Mouse (Mus musculus) hindbrain, postnatal 0 days (tissue): Measurements from ENCODE around the gene Gm42791. TPM values are rescaled to one million over a fixed set of nuclear protein-coding genes. Genes with fewer than 3 reads are reported as not detected.
A peak's percentile ranks its signal among the peaks of the same experiment; 100 is the strongest.

Source experiments
- ATAC-seq: fragments of 200-750 bp; cut with Nextera tagmentation; 2 replicates; pipeline ENCODE4 v1.8.0; 2017; ENCODE audit warnings: mild to moderate bottlenecking, moderate TSS enrichment, moderate library complexity
- DNase-seq: peaks from one replicate; pipeline ENCODE4 v3.0.0-alpha.2; 2015; ENCODE audit warnings: low spot score
- H3K27ac ChIP-seq: fragments of 300-500 bp; sonication (generic); 2 replicates; pipeline ENCODE4 v1.5.1; 2014; ENCODE audit warnings: mild to moderate bottlenecking
- H3K27me3 ChIP-seq: fragments of 300-500 bp; sonication (generic); 2 replicates; pipeline ENCODE4 v1.6.1; 2014; ENCODE audit warnings: low read length, mixed read lengths; ENCODE audit not compliant: insufficient read depth
- H3K36me3 ChIP-seq: fragments of 300-500 bp; sonication (generic); 2 replicates; pipeline ENCODE4 v1.6.1; 2014; ENCODE audit warnings: low read length, mixed read lengths; ENCODE audit not compliant: insufficient read depth
- H3K4me1 ChIP-seq: fragments of 300-500 bp; sonication (generic); 2 replicates; pipeline ENCODE4 v1.6.1; 2014; ENCODE audit warnings: antibody characterized with exemption, low read length, mixed read lengths; ENCODE audit not compliant: insufficient read depth
- H3K4me2 ChIP-seq: fragments of 300-500 bp; sonication (generic); 2 replicates; pipeline ENCODE4 v1.6.1; 2014; ENCODE audit warnings: low read depth, mild to moderate bottlenecking, low read length, moderate library complexity, mixed read lengths
- H3K4me3 ChIP-seq: fragments of 300-500 bp; sonication (generic); 2 replicates; pipeline ENCODE4 v1.5.1; 2014; ENCODE audit warnings: low read length
- H3K9ac ChIP-seq: fragments of 300-500 bp; sonication (generic); replicated peaks from 2 replicates; pipeline ENCODE4 v1.6.1; 2014; ENCODE audit warnings: mild to moderate bottlenecking, low read length, moderate library complexity, mixed read lengths
- H3K9me3 ChIP-seq: fragments of 300-500 bp; sonication (generic); 2 replicates; pipeline ENCODE4 v1.6.1; 2016; ENCODE audit warnings: low read length, mixed read lengths
- CTCF ChIP-seq: IDR thresholded peaks from 2 replicates; pipeline ENCODE4 v1.5.1; 2016; ENCODE audit warnings: antibody characterized with exemption, control low read depth, low read depth
- WGBS: fragments of 180-500 bp; shearing (Covaris S2); extraction: QIAGEN DNeasy Blood & Tissue Kit; methylation state at CpG from one replicate; pipeline ENCODE4 v1.1.7; 2014; 5-methylcytosine and 5-hydroxymethylcytosine counted together
- polyA plus RNA-seq: library from polyadenylated mRNA; unstranded; fragments of >200 nt; fragmentation: Nextera tagmentation; extraction: Ambion mirVana; gene quantifications from 2 replicates; pipeline ENCODE4 v1.2.1, GENCODE M21; 2015
- total RNA-seq: library from RNA; depleted of rRNA; stranded (reverse); fragments of >200 nt; gene quantifications from 2 replicates; pipeline ENCODE4 v1.2.3, GENCODE M21; 2014

Gm42791 gene
- total and polyA plus RNA-seq, 2 experiments from 2014 or later = 1.6 TPM; not detected in 1

DNA sequence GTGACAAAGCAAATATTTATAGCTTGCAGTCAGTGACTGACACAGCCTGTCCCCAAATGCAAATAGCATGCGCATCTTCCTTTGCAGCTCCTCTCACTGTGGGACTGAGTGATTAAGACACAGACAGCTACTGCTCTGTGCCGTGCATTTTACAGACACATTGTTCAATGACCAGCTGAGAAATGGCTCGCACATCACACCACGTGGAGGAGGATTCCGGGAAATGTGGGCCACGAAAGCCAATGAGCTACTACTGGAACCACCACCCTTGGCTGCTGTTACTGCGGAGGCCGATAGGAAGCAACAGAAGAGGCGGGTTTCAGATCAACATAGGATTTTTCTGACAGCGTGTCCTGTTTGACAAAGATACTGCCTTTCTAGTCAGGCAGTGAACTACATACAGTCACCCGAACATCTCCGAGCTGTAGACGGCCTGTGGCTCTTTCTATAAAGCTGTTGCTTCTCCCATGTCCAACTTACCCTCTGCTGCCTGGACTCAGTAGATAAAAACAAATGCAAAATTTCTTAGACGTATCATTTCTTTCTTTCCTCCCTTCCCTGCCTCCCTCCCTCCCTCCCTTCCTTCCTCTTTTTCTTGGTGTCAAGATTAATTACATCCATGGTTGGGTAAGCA is 97.8 kb downstream of the Gm42791 start:
- no peak overlapping the region for H3K4me2 ChIP-seq
- ATAC-seq = peak; percentile 85
- peak overlapping the region; percentile 45; the same call in 1 of the 2 replicates for H3K27ac ChIP-seq
- H3K9me3 ChIP-seq = no peaks in the 10 kb centered on the region
- TF ChIP-seq CTCF = 0 out of 2 replicates have a peak, but pooled peaks have one; percentile 27
- H3K4me3 ChIP-seq = no peak overlapping the region
- DNase-seq = peak; percentile 62
- H3K36me3 ChIP-seq = peaks cover 20% of the 10 kb centered on the region
- H3K4me1 ChIP-seq = peaks cover 5% of the 10 kb centered on the region; the same call in 1 of the 2 replicates
- 39% methylated on average over 14 of the region's 14 CpGs for WGBS
- no peak overlapping the region for H3K9ac ChIP-seq
- H3K27me3 ChIP-seq = no peaks in the 10 kb centered on the region

DNA sequence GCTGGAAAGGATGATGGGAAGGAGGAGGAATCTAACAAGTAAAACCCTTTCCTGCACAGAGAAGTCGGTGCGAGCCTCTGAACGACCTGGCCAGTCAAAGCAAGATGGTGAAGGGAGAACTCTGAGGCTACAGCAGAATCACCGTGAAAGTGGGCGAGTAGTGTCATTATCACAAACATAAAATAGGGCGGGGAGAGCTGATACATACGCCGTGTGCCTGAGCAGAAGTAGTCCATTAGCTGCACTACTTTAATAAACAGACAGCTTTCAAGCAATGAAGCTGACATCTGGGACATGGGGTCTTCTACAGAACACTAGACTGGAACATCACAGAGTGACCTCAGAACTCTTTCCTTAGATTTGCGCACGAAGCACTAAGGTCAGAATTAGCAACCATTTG is 98.4 kb downstream of the Gm42791 start:
- no peak for TF ChIP-seq CTCF
- H3K27ac ChIP-seq = no peak overlapping the region
- ATAC-seq = no peak
- no peak for DNase-seq
- no peak overlapping the region for H3K4me3 ChIP-seq
- H3K9me3 ChIP-seq = no peaks in the 10 kb centered on the region
- peaks cover 22% of the 10 kb centered on the region; the same call in 1 of the 2 replicates for H3K36me3 ChIP-seq
- H3K27me3 ChIP-seq = no peaks in the 10 kb centered on the region
- no peak overlapping the region for H3K9ac ChIP-seq
- 89% methylated on average over 10 of the region's 10 CpGs for WGBS
- peaks cover 5% of the 10 kb centered on the region; the same call in 1 of the 2 replicates for H3K4me1 ChIP-seq
- H3K4me2 ChIP-seq = no peak overlapping the region

DNA sequence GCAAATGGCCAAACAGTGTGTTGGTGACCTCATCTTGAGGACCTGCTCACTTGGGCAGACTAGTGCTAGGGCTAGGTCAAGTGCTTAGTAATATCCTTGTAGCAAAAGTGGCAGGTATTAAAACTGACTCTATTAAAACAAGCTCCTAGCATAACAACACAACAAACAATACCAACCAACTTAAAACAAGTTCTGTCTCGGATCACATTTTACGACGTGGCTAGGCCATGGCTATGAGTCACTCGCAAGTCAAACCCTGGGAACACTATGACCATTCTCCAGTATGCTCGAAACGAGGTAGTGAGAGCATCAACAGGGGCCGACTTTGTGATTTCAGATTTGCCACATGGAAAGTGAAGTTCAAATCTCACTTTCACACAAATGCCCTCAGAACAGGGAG is 99.1 kb downstream of the Gm42791 start:
- H3K36me3 ChIP-seq = peaks cover 27% of the 10 kb centered on the region; the same call in 1 of the 2 replicates
- peaks cover 5% of the 10 kb centered on the region; the same call in 1 of the 2 replicates for H3K4me1 ChIP-seq
- TF ChIP-seq CTCF = no peak
- H3K4me3 ChIP-seq = no peak overlapping the region
- no peaks in the 10 kb centered on the region for H3K27me3 ChIP-seq
- H3K4me2 ChIP-seq = no peak overlapping the region
- DNase-seq = no peak
- no peak overlapping the region for H3K27ac ChIP-seq
- H3K9ac ChIP-seq = no peak overlapping the region
- 92% methylated on average over 7 of the region's 7 CpGs for WGBS
- ATAC-seq = no peak
- H3K9me3 ChIP-seq = no peaks in the 10 kb centered on the region

DNA sequence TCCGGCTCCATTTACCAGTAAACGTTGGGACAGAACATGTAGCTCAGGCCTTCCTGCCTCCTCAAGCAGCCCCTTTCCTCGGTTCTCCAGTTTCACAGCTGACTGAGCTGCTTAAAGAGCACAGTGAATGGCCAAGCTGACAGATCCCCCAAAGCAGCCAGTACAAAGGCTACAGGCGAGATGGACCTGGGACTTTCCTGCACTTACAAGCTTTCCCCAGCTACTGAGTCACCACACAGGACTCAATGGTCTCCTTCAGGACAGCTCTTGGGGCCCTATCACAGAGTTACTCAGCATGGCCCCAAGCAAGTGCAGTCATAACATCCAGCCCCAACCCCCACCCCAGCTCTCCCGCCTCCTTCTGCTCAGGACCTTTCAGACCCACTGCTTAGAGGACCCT is 99.9 kb downstream of the Gm42791 start:
- H3K27ac ChIP-seq = no peak overlapping the region
- 52% methylated on average over 5 of the region's 5 CpGs for WGBS
- ATAC-seq = no peak

DNA sequence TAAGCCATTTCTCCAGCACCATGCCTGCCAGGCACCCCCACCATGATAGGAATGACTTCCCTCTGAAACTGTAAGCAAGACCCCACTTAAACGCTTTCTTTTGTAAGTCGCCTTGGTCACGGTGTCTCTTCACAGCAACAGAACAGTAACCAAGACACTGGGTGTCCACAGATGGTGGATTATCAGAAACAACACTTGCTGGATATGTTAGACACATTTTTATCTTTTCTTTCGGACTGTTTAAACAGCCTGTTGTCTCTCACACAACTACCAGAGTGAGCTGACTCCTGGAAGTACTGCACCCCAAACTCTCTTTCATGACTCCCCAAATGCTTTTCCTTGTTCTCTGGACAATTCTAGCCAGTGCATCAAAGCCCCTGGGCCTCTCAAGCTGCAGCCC is 104.7 kb downstream of the Gm42791 start:
- H3K9me3 ChIP-seq = no peaks in the 10 kb centered on the region
- DNase-seq (no peak), ATAC-seq (no peak)
- no peak for TF ChIP-seq CTCF
- 98% methylated on average over 4 of the region's 4 CpGs for WGBS
- peaks cover 35% of the 10 kb centered on the region; the same call in 1 of the 2 replicates for H3K36me3 ChIP-seq
- H3K4me1 ChIP-seq = no peaks in the 10 kb centered on the region
- no peak overlapping the region for H3K4me2 ChIP-seq
- no peak overlapping the region for H3K27ac ChIP-seq
- H3K4me3 ChIP-seq = no peak overlapping the region
- no peaks in the 10 kb centered on the region for H3K27me3 ChIP-seq
- no peak overlapping the region for H3K9ac ChIP-seq

More for the DNA sequence above, 99.9 kb downstream of the Gm42791 start:
- peaks cover 28% of the 10 kb centered on the region; the same call in 1 of the 2 replicates for H3K36me3 ChIP-seq
- H3K4me3 ChIP-seq = no peak overlapping the region
- H3K9ac ChIP-seq = no peak overlapping the region
- TF ChIP-seq CTCF = no peak
- no peaks in the 10 kb centered on the region for H3K27me3 ChIP-seq
- peaks cover 5% of the 10 kb centered on the region; the same call in 1 of the 2 replicates for H3K4me1 ChIP-seq
- no peak for DNase-seq
- no peaks in the 10 kb centered on the region for H3K9me3 ChIP-seq
- H3K4me2 ChIP-seq = no peak overlapping the region

DNA sequence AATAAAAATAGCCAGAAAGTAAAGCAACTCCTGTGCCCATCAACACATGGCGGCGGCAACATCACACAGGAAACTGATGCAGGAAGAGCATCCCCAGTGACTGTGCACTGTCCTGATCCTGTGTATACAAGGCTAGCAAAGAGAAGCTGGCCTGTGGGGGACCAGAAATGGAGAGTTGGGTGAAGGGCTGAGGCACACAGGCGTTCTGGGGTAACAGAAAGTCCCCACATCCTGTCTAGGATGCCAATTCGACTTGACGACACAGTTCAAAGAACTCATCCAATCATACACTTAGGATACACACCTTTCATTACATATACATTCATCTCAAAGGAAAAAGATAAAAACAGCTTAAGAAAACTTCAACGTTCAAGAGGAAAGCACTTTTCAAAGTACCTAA is 106.9 kb downstream of the Gm42791 start:
- H3K27me3 ChIP-seq = no peaks in the 10 kb centered on the region
- TF ChIP-seq CTCF = no peak
- no peak overlapping the region for H3K4me2 ChIP-seq
- no peak for ATAC-seq
- no peak overlapping the region for H3K4me3 ChIP-seq
- WGBS = 92% methylated on average over 6 of the region's 6 CpGs
- no peak overlapping the region for H3K27ac ChIP-seq
- DNase-seq = no peak
- no peaks in the 10 kb centered on the region for H3K4me1 ChIP-seq
- H3K9ac ChIP-seq = no peak overlapping the region
- H3K9me3 ChIP-seq = no peaks in the 10 kb centered on the region
- peaks cover 29% of the 10 kb centered on the region; the same call in 1 of the 2 replicates for H3K36me3 ChIP-seq
